Mouse (Mus musculus) liver, postnatal 0 days (tissue): ENCODE measurements at regions not wholly inside any gene's neighbourhood (a gene's known extent, or its start where the extent isn't known, plus 50 kb on each side); places are given as distances from the start of the nearest gene placed in this dataset.

ENCODE experiments used
- ATAC-seq: fragments of 200-750 bp; cut with Nextera tagmentation; 2 replicates; pipeline ENCODE4 v1.8.0; 2017; ENCODE audit warnings: mild to moderate bottlenecking, moderate library complexity
- DNase-seq: peaks from one replicate; pipeline ENCODE4 v3.0.0-alpha.2; 2016
- H3K27ac ChIP-seq: fragments of 300-500 bp; sonication (generic); 2 replicates; pipeline ENCODE4 v1.5.1; 2014; ENCODE audit warnings: antibody characterized with exemption, moderate library complexity, mild to moderate bottlenecking, low read depth
- H3K27me3 ChIP-seq: fragments of 300-500 bp; sonication (generic); 2 replicates; pipeline ENCODE4 v1.6.1; 2014; ENCODE audit warnings: low read length, control low read depth, mixed read lengths; ENCODE audit not compliant: insufficient read depth
- H3K36me3 ChIP-seq: fragments of 300-500 bp; sonication (generic); replicated peaks from 2 replicates; pipeline ENCODE4 v1.6.1; 2014; ENCODE audit warnings: mild to moderate bottlenecking, control low read depth, low read length, moderate library complexity, mixed read lengths; ENCODE audit not compliant: insufficient read depth
- H3K4me1 ChIP-seq: fragments of 300-500 bp; sonication (generic); 2 replicates; pipeline ENCODE4 v1.6.1; 2014; ENCODE audit warnings: antibody characterized with exemption, mild to moderate bottlenecking, control low read depth; ENCODE audit not compliant: insufficient read depth
- H3K4me2 ChIP-seq: fragments of 300-500 bp; sonication (generic); 2 replicates; pipeline ENCODE4 v1.6.1; 2014; ENCODE audit warnings: low read depth, mild to moderate bottlenecking, low read length, moderate library complexity, mixed read lengths
- H3K4me3 ChIP-seq: fragments of 300-500 bp; sonication (generic); 2 replicates; pipeline ENCODE4 v1.5.1; 2014; ENCODE audit warnings: low read depth, low read length
- H3K9ac ChIP-seq: fragments of 300-500 bp; sonication (generic); replicated peaks from 2 replicates; pipeline ENCODE4 v1.6.1; 2014; ENCODE audit warnings: mild to moderate bottlenecking, moderate library complexity
- H3K9me3 ChIP-seq: fragments of 300-500 bp; sonication (generic); 2 replicates; pipeline ENCODE4 v1.6.1; 2016; ENCODE audit warnings: mild to moderate bottlenecking, control low read depth, low read length, mixed read lengths
- CTCF ChIP-seq: sonication (generic); IDR thresholded peaks from 2 replicates; pipeline ENCODE4 v1.5.1; 2016; ENCODE audit warnings: antibody characterized with exemption, low read depth
- EP300 ChIP-seq: IDR thresholded peaks from 2 replicates; pipeline ENCODE4 v1.6.1; 2016; ENCODE audit warnings: antibody characterized with exemption, low read depth, mild to moderate bottlenecking
- WGBS: fragments of 180-500 bp; shearing (Covaris S2); extraction: QIAGEN DNeasy Blood & Tissue Kit; methylation state at CpG from one replicate; pipeline ENCODE4 v1.1.7; 2014; ENCODE audit not compliant: insufficient replicate concordance; 5-methylcytosine and 5-hydroxymethylcytosine counted together

GRCm38 (mm10) chr16:85347621-85348020 lies 174.1 kb upstream of the App start:
- ATAC-seq (no peak), DNase-seq (no peak)
- TF ChIP-seq EP300 (no peak), CTCF (no peak)
- Histone ChIP-seq H3K4me3 (no peak overlapping the region), H3K27ac (no peak overlapping the region), H3K36me3 (no peaks in the 10 kb centered on the region), H3K4me1 (no peaks in the 10 kb centered on the region), H3K27me3 (no peaks in the 10 kb centered on the region), H3K9ac (no peak overlapping the region), H3K9me3 (no peaks in the 10 kb centered on the region), H3K4me2 (no peak overlapping the region)
- WGBS: 81% methylated on average over 4 of the region's 4 CpGs

- DNase-seq (no peak), ATAC-seq (no peak)
- Histone ChIP-seq H3K9ac (no peak overlapping the region), H3K4me3 (no peak overlapping the region), H3K4me2 (no peak overlapping the region), H3K27ac (no peak overlapping the region), H3K4me1 (no peaks in the 10 kb centered on the region), H3K9me3 (no peaks in the 10 kb centered on the region), H3K36me3 (no peaks in the 10 kb centered on the region), H3K27me3 (no peaks in the 10 kb centered on the region)
- WGBS: 68% methylated on average over 4 of the region's 4 CpGs
- TF ChIP-seq CTCF (no peak), EP300 (no peak)
Observed at GRCm38 (mm10) chr16:85336495-85337119, 163.0 kb upstream of the App start.

GRCm38 (mm10) chr16:85333543-85333942 lies 160.0 kb upstream of the App start:
- Histone ChIP-seq H3K4me3 (no peak overlapping the region), H3K9ac (no peak overlapping the region), H3K4me2 (no peak overlapping the region), H3K9me3 (no peaks in the 10 kb centered on the region), H3K4me1 (no peaks in the 10 kb centered on the region), H3K36me3 (no peaks in the 10 kb centered on the region), H3K27ac (no peak overlapping the region), H3K27me3 (no peaks in the 10 kb centered on the region)
- WGBS: 51% methylated on average over 3 of the region's 3 CpGs
- DNase-seq (peak; percentile 18), ATAC-seq (no peak)
- no peak for TF ChIP-seq EP300
- no peak for TF ChIP-seq CTCF

- ATAC-seq (no peak), DNase-seq (no peak)
- H3K36me3 ChIP-seq: no peaks in the 10 kb centered on the region
- H3K27me3 ChIP-seq: no peaks in the 10 kb centered on the region
- no peaks in the 10 kb centered on the region for H3K4me1 ChIP-seq
- no peak overlapping the region for H3K9ac ChIP-seq
- TF ChIP-seq EP300: no peak
- TF ChIP-seq CTCF: no peak
- H3K9me3 ChIP-seq: no peaks in the 10 kb centered on the region
- H3K4me2 ChIP-seq: no peak overlapping the region
- H3K27ac ChIP-seq: no peak overlapping the region
- WGBS: 76% methylated on average over 8 of the region's 8 CpGs
- H3K4me3 ChIP-seq: no peak overlapping the region
Observed at GRCm38 (mm10) chr16:85312018-85312417, 138.5 kb upstream of the App start.

- Histone ChIP-seq H3K4me1 (no peaks in the 10 kb centered on the region), H3K36me3 (no peaks in the 10 kb centered on the region), H3K27ac (no peak overlapping the region), H3K27me3 (no peaks in the 10 kb centered on the region), H3K9me3 (no peaks in the 10 kb centered on the region), H3K9ac (no peak overlapping the region), H3K4me2 (no peak overlapping the region), H3K4me3 (no peak overlapping the region)
- no peak for ATAC-seq
- no peak for DNase-seq
- TF ChIP-seq EP300: no peak
- WGBS: 54% methylated on average over 3 of the region's 3 CpGs
Observed at GRCm38 (mm10) chr16:85309493-85309892, 135.9 kb upstream of the App start.

- no peak for DNase-seq
- no peak for ATAC-seq
- Histone ChIP-seq H3K4me2 (no peak overlapping the region), H3K4me1 (no peaks in the 10 kb centered on the region), H3K36me3 (no peaks in the 10 kb centered on the region), H3K9ac (no peak overlapping the region), H3K27ac (no peak overlapping the region), H3K9me3 (no peaks in the 10 kb centered on the region), H3K4me3 (no peak overlapping the region), H3K27me3 (no peaks in the 10 kb centered on the region)
- TF ChIP-seq EP300 (no peak), CTCF (no peak)
- WGBS: 75% methylated on average over 2 of the region's 2 CpGs
Observed at GRCm38 (mm10) chr16:85308429-85308828, 134.9 kb upstream of the App start.

- 60% methylated on average over 7 of the region's 7 CpGs for whole genome bisulfite sequencing
- Histone ChIP-seq H3K9ac (no peak overlapping the region), H3K4me3 (no peak overlapping the region), H3K4me2 (no peak overlapping the region), H3K9me3 (no peaks in the 10 kb centered on the region), H3K27me3 (no peaks in the 10 kb centered on the region), H3K36me3 (no peaks in the 10 kb centered on the region), H3K27ac (no peak overlapping the region), H3K4me1 (no peaks in the 10 kb centered on the region)
- no peak for ATAC-seq
- TF ChIP-seq EP300 (no peak), CTCF (no peak)
- no peak for DNase-seq
Observed at GRCm38 (mm10) chr16:85307940-85308339, 134.4 kb upstream of the App start.
